Mouse (Mus musculus) forebrain, embryonic 15.5 days (tissue): ENCODE data around the gene Slc22a22. TPM values are rescaled to one million over a fixed set of nuclear protein-coding genes. Genes with fewer than 3 reads are reported as not detected.

Experiments used
- ATAC-seq: fragments of 200-750 bp; cut with Nextera tagmentation; replicated peaks from 2 replicates; pipeline ENCODE4 v1.8.0; 2017; ENCODE audit warnings: mild to moderate bottlenecking, moderate TSS enrichment, moderate library complexity
- H3K27ac ChIP-seq: fragments of 300-500 bp; sonication (generic); replicated peaks from 2 replicates; pipeline ENCODE4 v1.5.1; 2015; ENCODE audit warnings: mild to moderate bottlenecking, inconsistent platforms
- H3K27me3 ChIP-seq: fragments of 300-500 bp; sonication (generic); 2 replicates; pipeline ENCODE4 v1.6.1; 2015; ENCODE audit warnings: inconsistent platforms
- H3K36me3 ChIP-seq: fragments of 300-500 bp; sonication (generic); 2 replicates; pipeline ENCODE4 v1.6.1; 2015; ENCODE audit warnings: mild to moderate bottlenecking, inconsistent platforms
- H3K4me1 ChIP-seq: fragments of 300-500 bp; sonication (generic); 2 replicates; pipeline ENCODE4 v1.6.1; 2015; ENCODE audit warnings: inconsistent platforms
- H3K4me2 ChIP-seq: fragments of 300-500 bp; sonication (generic); replicated peaks from 2 replicates; pipeline ENCODE4 v1.6.1; 2015; ENCODE audit warnings: mild to moderate bottlenecking, inconsistent platforms
- H3K4me3 ChIP-seq: fragments of 300-500 bp; sonication (generic); 2 replicates; pipeline ENCODE4 v1.5.1; 2015; ENCODE audit warnings: mild to moderate bottlenecking, inconsistent platforms
- H3K9ac ChIP-seq: fragments of 300-500 bp; sonication (generic); replicated peaks from 2 replicates; pipeline ENCODE4 v1.6.1; 2015; ENCODE audit warnings: mild to moderate bottlenecking, inconsistent platforms
- H3K9me3 ChIP-seq: fragments of 300-500 bp; sonication (generic); 2 replicates; pipeline ENCODE4 v1.6.1; 2016; ENCODE audit warnings: inconsistent platforms
- WGBS: fragments of 180-500 bp; shearing (Covaris S2); methylation state at CpG from one replicate; pipeline ENCODE4 v1.1.7; 2015; ENCODE audit warnings: mixed read lengths; 5-methylcytosine and 5-hydroxymethylcytosine counted together
- polyA plus RNA-seq: library from polyadenylated mRNA; unstranded; fragments of >200 nt; fragmentation: Nextera tagmentation; extraction: Ambion mirVana; gene quantifications from 2 replicates; pipeline ENCODE4 v1.2.1, GENCODE M21; 2015

The Slc22a22 gene
- not detected in 2 replicates for polyA plus RNA-seq

DNA sequence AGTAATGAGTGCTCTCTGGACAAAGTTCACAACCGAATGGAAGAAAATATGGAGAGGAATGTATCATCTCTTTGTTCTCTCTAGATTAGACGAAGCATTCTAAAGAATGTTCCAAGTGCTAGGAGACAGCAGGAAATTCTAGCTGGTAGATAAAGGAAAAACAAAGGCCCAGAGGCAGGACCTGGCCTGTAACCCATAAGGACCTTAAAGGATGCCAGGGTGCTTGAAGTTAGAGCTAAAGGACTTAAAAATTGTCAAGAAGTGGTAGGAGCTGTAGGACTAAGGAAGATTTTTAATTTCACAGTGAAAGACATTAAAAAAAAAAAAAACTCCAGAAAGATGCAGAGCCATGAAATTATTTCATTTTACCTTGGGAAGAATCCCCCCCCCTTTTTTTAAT lies at the start of gene Slc22a22:
Gene Slc22a22 (minus strand): TSS at position 101 of the 400 bp plus-strand sequence.
- Histone ChIP-seq H3K4me1 (no peaks in the 10 kb centered on the region), H3K4me3 (no peak within 1 kb of the TSS), H3K4me2 (no peak within 1 kb of the TSS), H3K36me3 (no peaks in the 10 kb centered on the region), H3K27ac (no peak within 1 kb of the TSS), H3K27me3 (no peaks in the 10 kb centered on the region), H3K9me3 (no peaks in the 10 kb centered on the region), H3K9ac (no peak within 1 kb of the TSS)
- WGBS: 81% methylated on average over 2 of the region's 2 CpGs
- ATAC-seq: no peak

DNA sequence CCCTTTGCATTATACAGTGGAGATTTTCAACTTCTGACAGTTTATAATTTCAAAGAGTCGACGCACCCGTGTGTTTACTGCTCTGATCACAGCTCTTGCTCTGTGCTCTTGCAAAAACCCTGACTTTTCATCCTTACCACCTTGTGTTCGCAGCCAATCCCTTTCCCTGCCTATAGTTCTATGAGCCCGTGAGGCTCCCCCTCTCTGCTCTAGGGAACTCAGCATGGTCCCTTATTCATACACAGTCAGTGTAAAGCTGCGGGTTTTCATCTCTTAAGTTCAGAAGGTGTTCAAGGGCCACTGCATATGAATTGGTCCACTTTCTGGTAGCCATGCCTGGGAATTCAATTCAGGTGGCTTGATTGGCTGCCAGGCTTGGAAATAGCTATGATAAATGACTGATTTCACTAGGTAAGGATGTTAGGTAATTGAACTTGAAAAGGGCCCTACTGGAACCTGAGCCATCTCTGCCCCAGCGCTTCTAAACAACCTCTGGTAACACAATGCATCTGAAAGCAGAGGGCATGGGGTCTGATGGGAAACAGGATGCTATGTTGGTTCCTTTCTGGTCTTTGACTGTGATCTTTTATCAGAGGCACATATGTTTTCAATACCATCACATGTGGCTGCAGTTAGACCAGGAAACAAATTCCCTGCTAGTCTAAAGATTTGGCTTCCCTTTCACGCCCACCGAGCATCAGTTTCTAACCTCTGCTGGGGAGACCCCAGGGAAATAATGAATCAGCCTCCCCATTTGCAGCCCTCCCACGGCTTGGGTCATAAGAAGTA lies 46.3 kb upstream of the Slc22a22 start:
- peak; percentile 73 for ATAC-seq

DNA sequence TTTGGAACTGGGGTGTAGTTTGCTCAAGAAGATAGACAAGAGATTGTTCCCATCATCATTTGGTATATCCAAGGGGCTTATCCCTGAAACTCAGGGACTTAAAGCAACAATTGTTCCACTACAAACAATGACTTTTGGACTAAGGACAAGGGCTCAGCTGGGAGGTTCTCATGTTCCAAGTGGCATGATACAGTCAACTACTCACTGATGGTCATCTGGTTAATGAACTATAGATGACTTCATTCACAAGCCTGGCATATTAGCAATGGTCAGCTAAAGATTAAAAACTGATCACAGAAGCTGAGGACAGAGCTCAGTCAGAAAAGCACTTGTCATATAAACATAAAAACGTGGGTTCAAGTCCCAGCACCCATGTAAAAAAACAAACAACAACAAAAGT lies 44.7 kb upstream of the Slc22a22 start:
- Histone ChIP-seq H3K4me2 (no peak overlapping the region), H3K36me3 (no peaks in the 10 kb centered on the region), H3K9ac (no peak overlapping the region), H3K4me1 (no peaks in the 10 kb centered on the region), H3K9me3 (no peaks in the 10 kb centered on the region), H3K27ac (no peak overlapping the region), H3K27me3 (no peaks in the 10 kb centered on the region), H3K4me3 (no peak overlapping the region)
- WGBS: 91% methylated on average over 1 of the region's 1 CpGs
- ATAC-seq: no peak

More for the DNA sequence above, 46.3 kb upstream of the Slc22a22 start:
- Histone ChIP-seq H3K9me3 (no peaks in the 10 kb centered on the region), H3K27me3 (no peaks in the 10 kb centered on the region), H3K36me3 (no peaks in the 10 kb centered on the region), H3K27ac (no peak overlapping the region), H3K4me2 (no peak overlapping the region), H3K4me3 (no peak overlapping the region), H3K4me1 (no peaks in the 10 kb centered on the region), H3K9ac (no peak overlapping the region)
- 50% methylated on average over 10 of the region's 10 CpGs for WGBS

- H3K4me3 ChIP-seq: no peak overlapping the region
- H3K9me3 ChIP-seq: peaks cover 3% of the 10 kb centered on the region; the same call in 1 of the 2 replicates
- ATAC-seq: peak; percentile 29; the same call in 1 of the 2 replicates
- H3K36me3 ChIP-seq: no peaks in the 10 kb centered on the region
- H3K9ac ChIP-seq: no peak overlapping the region
- peaks cover 10% of the 10 kb centered on the region; the same call in 1 of the 2 replicates for H3K4me1 ChIP-seq
- WGBS: 41% methylated on average over 21 of the region's 21 CpGs
- no peak overlapping the region for H3K27ac ChIP-seq
- H3K4me2 ChIP-seq: no peak overlapping the region
- no peaks in the 10 kb centered on the region for H3K27me3 ChIP-seq
Measured at GRCm38 (mm10) chr15:57509185-57510172, 32.1 kb upstream of the Slc22a22 start.

DNA sequence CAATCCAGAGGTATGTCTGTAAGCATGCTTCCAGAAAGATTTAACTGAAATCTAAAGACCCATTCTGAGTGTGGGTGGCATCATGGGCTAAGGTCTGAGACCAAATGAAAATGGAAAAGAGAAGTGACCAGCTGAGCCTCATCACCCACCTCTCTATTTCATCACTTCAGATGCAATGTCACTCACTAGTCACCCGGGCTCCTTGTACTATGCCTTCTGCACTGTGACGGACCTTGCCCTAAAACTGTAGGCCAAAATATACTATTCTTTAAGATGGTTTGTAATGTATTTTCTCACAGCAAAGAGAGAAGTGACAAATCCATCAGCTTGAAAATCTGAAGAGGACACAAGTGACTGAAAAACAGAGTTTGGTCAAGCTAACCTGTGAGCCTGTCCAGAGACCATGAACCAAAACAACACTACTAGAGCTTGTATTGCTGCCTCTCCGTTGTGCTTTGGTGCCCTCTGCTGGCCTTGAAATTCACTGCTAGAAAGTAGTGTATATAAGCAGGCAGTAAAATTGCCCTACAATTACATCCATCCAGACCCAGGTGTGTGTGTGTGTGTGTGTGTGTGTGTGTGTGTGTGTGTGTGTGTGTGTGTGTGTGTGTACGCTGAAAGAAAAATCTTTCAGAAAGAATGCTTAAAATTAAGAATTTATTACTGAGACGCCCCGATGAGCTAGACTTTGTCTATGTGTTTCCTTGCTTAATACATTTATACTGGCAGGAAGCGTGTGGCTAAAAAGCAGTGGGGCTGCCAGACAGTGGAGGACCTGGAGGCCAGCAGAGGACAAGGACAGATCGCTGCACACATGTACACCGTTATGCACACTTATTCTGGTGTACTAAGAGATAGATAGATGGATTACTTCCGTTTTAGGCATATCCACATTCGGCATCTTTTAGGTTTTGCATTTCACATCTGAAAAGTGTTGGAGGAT lies 31.1 kb upstream of the Slc22a22 start:
- peak; percentile 93 for ATAC-seq
- no peak overlapping the region for H3K9ac ChIP-seq
- 69% methylated on average over 11 of the region's 11 CpGs for WGBS
- H3K27me3 ChIP-seq: no peaks in the 10 kb centered on the region
- no peaks in the 10 kb centered on the region for H3K36me3 ChIP-seq
- no peak overlapping the region for H3K27ac ChIP-seq
- peaks cover 10% of the 10 kb centered on the region; the same call in 1 of the 2 replicates for H3K4me1 ChIP-seq
- H3K9me3 ChIP-seq: peaks cover under 1% of the 10 kb centered on the region; the same call in 1 of the 2 replicates
- H3K4me3 ChIP-seq: no peak overlapping the region
- no peak overlapping the region for H3K4me2 ChIP-seq

- H3K27me3 ChIP-seq: no peaks in the 10 kb centered on the region
- H3K9ac ChIP-seq: no peak overlapping the region
- 61% methylated on average over 9 of the region's 9 CpGs for WGBS
- no peak overlapping the region for H3K4me2 ChIP-seq
- peaks cover 3% of the 10 kb centered on the region; the same call in 1 of the 2 replicates for H3K4me1 ChIP-seq
- H3K36me3 ChIP-seq: no peaks in the 10 kb centered on the region
- no peak for ATAC-seq
- H3K27ac ChIP-seq: no peak overlapping the region
- H3K4me3 ChIP-seq: no peak overlapping the region
- no peaks in the 10 kb centered on the region for H3K9me3 ChIP-seq
Measured at GRCm38 (mm10) chr15:57504126-57504705, 26.8 kb upstream of the Slc22a22 start.

GRCm38 (mm10) chr15:57503656-57504055 lies 26.2 kb upstream of the Slc22a22 start:
- no peak for ATAC-seq
- whole genome bisulfite sequencing: 88% methylated on average over 3 of the region's 3 CpGs
- no peaks in the 10 kb centered on the region for H3K27me3 ChIP-seq

DNA sequence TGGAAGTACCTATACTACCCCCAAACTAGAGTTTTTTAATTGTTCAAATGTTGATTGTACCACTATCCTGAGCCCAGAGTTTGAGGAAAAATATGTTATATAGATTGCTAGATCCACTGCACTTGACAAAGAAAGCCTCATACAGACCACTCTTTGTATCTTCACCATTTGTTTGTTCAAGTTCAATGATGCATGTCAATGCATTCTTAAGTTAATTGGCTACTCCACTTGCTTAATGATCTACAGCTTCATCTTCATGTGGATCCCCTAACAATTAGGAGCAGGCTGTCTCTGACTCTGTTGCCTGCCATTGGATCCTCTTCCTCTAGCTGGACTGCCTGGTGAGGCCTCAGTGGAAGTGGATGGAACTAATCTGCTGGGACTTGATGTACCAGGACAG lies 24.1 kb upstream of the Slc22a22 start:
- Histone ChIP-seq H3K27ac (no peak overlapping the region), H3K4me1 (no peaks in the 10 kb centered on the region), H3K9ac (no peak overlapping the region), H3K27me3 (no peaks in the 10 kb centered on the region), H3K4me2 (no peak overlapping the region), H3K9me3 (no peaks in the 10 kb centered on the region), H3K4me3 (no peak overlapping the region), H3K36me3 (no peaks in the 10 kb centered on the region)
- no peak for ATAC-seq

More at GRCm38 (mm10) chr15:57503656-57504055, 26.2 kb upstream of the Slc22a22 start:
- Histone ChIP-seq H3K4me2 (no peak overlapping the region), H3K4me3 (no peak overlapping the region), H3K36me3 (no peaks in the 10 kb centered on the region), H3K27ac (no peak overlapping the region), H3K9me3 (no peaks in the 10 kb centered on the region), H3K4me1 (no peaks in the 10 kb centered on the region), H3K9ac (no peak overlapping the region)

DNA sequence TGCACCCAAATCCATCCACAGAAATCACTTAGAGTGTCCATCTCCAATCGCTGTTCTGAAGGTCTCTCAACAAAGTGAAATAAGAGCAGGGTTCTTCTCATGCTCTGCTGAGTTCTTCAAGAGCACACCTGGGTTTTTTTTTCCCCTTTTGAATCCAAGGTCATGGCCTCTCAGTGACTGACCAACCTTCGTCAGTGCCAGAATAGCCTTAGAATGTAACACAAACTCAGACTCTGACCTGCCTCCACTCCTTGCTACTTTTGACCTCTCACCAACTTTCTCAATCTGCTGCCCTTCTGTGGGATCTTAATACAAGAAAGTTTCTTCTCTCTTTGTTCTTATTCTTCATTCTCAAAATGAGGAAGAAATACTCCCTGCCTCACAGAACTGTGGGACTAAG lies 18.7 kb upstream of the Slc22a22 start:
- Histone ChIP-seq H3K4me3 (no peak overlapping the region), H3K4me2 (no peak overlapping the region), H3K9ac (no peak overlapping the region), H3K27ac (no peak overlapping the region), H3K4me1 (no peaks in the 10 kb centered on the region), H3K9me3 (no peaks in the 10 kb centered on the region), H3K36me3 (no peaks in the 10 kb centered on the region), H3K27me3 (no peaks in the 10 kb centered on the region)
- ATAC-seq: no peak
- 94% methylated on average over 2 of the region's 2 CpGs for WGBS

DNA sequence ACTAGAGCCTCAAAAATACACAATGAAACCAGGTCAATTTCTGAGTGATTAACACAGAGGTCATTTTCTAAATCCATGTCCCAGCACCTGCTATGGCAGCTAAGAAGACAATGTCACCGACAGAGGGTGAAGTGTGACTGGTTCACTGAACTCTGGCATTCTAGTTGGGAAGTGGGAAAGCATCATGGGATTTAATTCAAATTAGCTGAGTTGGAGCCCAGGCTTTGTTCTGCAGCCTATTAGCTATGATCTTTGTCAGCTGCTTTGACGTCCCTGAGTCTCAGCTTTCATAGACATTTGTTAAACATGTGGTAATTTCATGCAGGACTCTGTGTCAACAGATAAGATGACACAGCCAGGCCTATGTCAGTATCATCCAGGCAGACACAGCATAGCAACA lies 5.1 kb upstream of the Slc22a22 start:
- Histone ChIP-seq H3K36me3 (no peaks in the 10 kb centered on the region), H3K4me3 (no peak overlapping the region), H3K27ac (no peak overlapping the region), H3K9ac (no peak overlapping the region), H3K4me2 (no peak overlapping the region), H3K9me3 (no peaks in the 10 kb centered on the region), H3K4me1 (no peaks in the 10 kb centered on the region), H3K27me3 (no peaks in the 10 kb centered on the region)
- WGBS: 20% methylated on average over 2 of the region's 2 CpGs
- ATAC-seq: no peak

GRCm38 (mm10) chr15:57471648-57472047 lies 5.8 kb downstream of the Slc22a22 start:
- H3K4me2 ChIP-seq: no peak overlapping the region
- H3K4me1 ChIP-seq: no peaks in the 10 kb centered on the region
- H3K27ac ChIP-seq: no peak overlapping the region
- no peak overlapping the region for H3K9ac ChIP-seq
- 55% methylated on average over 3 of the region's 3 CpGs for WGBS
- no peaks in the 10 kb centered on the region for H3K9me3 ChIP-seq
- no peak for ATAC-seq
- no peak overlapping the region for H3K4me3 ChIP-seq
- no peaks in the 10 kb centered on the region for H3K36me3 ChIP-seq
- no peaks in the 10 kb centered on the region for H3K27me3 ChIP-seq
